Mouse (Mus musculus): ENCODE data around the gene Rasal2. TPM values are rescaled to one million over a fixed set of nuclear protein-coding genes. Genes with fewer than 3 reads are reported as not detected.

Gene Rasal2
- polyA plus RNA-seq, 1 experiment: 4.1 TPM

GRCm38 (mm10) chr1:157447142-157447541 lies 34.7 kb upstream of the Rasal2 start:
- no peak overlapping the region for H3K4me2 ChIP-seq (ENCODE audit: low read depth)
- H3K4me3 ChIP-seq: no peak overlapping the region
- H3K36me3 ChIP-seq (ENCODE audit: control insufficient read depth, insufficient read depth): no peaks in the 10 kb centered on the region
- no peak overlapping the region for H3ac ChIP-seq (ENCODE audit: control insufficient read depth, insufficient read length)
- TF ChIP-seq SRF (IDR thresholded peaks at IDR 0.05; ENCODE audit: control insufficient read depth, insufficient read length, low read depth) (no peak), POLR2A (IDR thresholded peaks at IDR 0.05; ENCODE audit: insufficient read length, low read depth) (no peak), USF1 (IDR thresholded peaks at IDR 0.05; ENCODE audit: low read depth) (no peak), TCF12 (IDR thresholded peaks at IDR 0.05; ENCODE audit: insufficient read depth, poor library complexity, severe bottlenecking) (no peak), TCF3 (IDR thresholded peaks at IDR 0.05; ENCODE audit: insufficient read length, low read depth) (no peak), E2F4 (IDR thresholded peaks at IDR 0.05; ENCODE audit: insufficient read depth) (no peak), REST (IDR thresholded peaks at IDR 0.05; ENCODE audit: insufficient read depth, insufficient read length) (no peak), MYOD1 (IDR thresholded peaks at IDR 0.05; ENCODE audit: control insufficient read depth in 1 of 3, insufficient read length in 2 of 3, low read depth in 2 of 3) (no peak), MYOG (IDR thresholded peaks at IDR 0.05; ENCODE audit: control insufficient read depth in 1 of 3, insufficient read depth in 1 of 3, insufficient read length in 2 of 3, low read depth in 2 of 3) (no peak), CEBPB (IDR thresholded peaks at IDR 0.05; ENCODE audit: insufficient read depth, poor library complexity, severe bottlenecking) (no peak)
- H3K27me3 ChIP-seq (ENCODE audit: control insufficient read depth, insufficient read depth, insufficient read length): no peaks in the 10 kb centered on the region
- no peaks in the 10 kb centered on the region for H3K79me2 ChIP-seq (ENCODE audit: control insufficient read depth, insufficient read depth)

GRCm38 (mm10) chr1:157446325-157446724 lies 33.9 kb upstream of the Rasal2 start:
- Histone ChIP-seq H3K4me3 (no peak overlapping the region), H3K27me3 (ENCODE audit: control insufficient read depth, insufficient read depth, insufficient read length) (no peaks in the 10 kb centered on the region), H3K36me3 (ENCODE audit: control insufficient read depth, insufficient read depth) (no peaks in the 10 kb centered on the region), H3ac (ENCODE audit: control insufficient read depth, insufficient read length) (no peak overlapping the region), H3K79me2 (ENCODE audit: control insufficient read depth, insufficient read depth) (no peaks in the 10 kb centered on the region), H3K4me2 (ENCODE audit: low read depth) (no peak overlapping the region)
- TF ChIP-seq MYOG (IDR thresholded peaks at IDR 0.05; ENCODE audit: control insufficient read depth in 1 of 3, insufficient read depth in 1 of 3, insufficient read length in 2 of 3, low read depth in 2 of 3) (no peak), MYOD1 (IDR thresholded peaks at IDR 0.05; ENCODE audit: control insufficient read depth in 1 of 3, insufficient read length in 2 of 3, low read depth in 2 of 3) (no peak), USF1 (IDR thresholded peaks at IDR 0.05; ENCODE audit: low read depth) (no peak), POLR2AphosphoS2 (IDR thresholded peaks at IDR 0.05; ENCODE audit: insufficient read length, low read depth) (no peak), CEBPB (IDR thresholded peaks at IDR 0.05; ENCODE audit: insufficient read depth, poor library complexity, severe bottlenecking) (no peak), TCF3 (IDR thresholded peaks at IDR 0.05; ENCODE audit: insufficient read length, low read depth) (no peak), POLR2A (IDR thresholded peaks at IDR 0.05; ENCODE audit: insufficient read length, low read depth) (no peak), MAX (IDR thresholded peaks at IDR 0.05; ENCODE audit: low read depth) (no peak), SRF (IDR thresholded peaks at IDR 0.05; ENCODE audit: control insufficient read depth, insufficient read length, low read depth) (no peak), E2F4 (IDR thresholded peaks at IDR 0.05; ENCODE audit: insufficient read depth) (no peak), TCF12 (IDR thresholded peaks at IDR 0.05; ENCODE audit: insufficient read depth, poor library complexity, severe bottlenecking) (no peak), REST (IDR thresholded peaks at IDR 0.05; ENCODE audit: insufficient read depth, insufficient read length) (no peak)

- Histone ChIP-seq H3K4me3 (no peak overlapping the region), H3ac (ENCODE audit: control insufficient read depth, insufficient read length) (no peak overlapping the region), H3K4me2 (ENCODE audit: low read depth) (no peak overlapping the region), H3K79me2 (ENCODE audit: control insufficient read depth, insufficient read depth) (no peaks in the 10 kb centered on the region), H3K36me3 (ENCODE audit: control insufficient read depth, insufficient read depth) (no peaks in the 10 kb centered on the region), H3K27me3 (ENCODE audit: control insufficient read depth, insufficient read depth, insufficient read length) (no peaks in the 10 kb centered on the region)
- no peak for TF ChIP-seq USF1 (IDR thresholded peaks at IDR 0.05; ENCODE audit: low read depth)
- no peak for TF ChIP-seq E2F4 (IDR thresholded peaks at IDR 0.05; ENCODE audit: insufficient read depth)
- no peak for TF ChIP-seq TCF3 (IDR thresholded peaks at IDR 0.05; ENCODE audit: insufficient read length, low read depth)
- no peak for TF ChIP-seq POLR2AphosphoS2 (IDR thresholded peaks at IDR 0.05; ENCODE audit: insufficient read length, low read depth)
- TF ChIP-seq MYOD1 (IDR thresholded peaks at IDR 0.05; ENCODE audit: control insufficient read depth in 1 of 3, insufficient read length in 2 of 3, low read depth in 2 of 3): no peak
- TF ChIP-seq POLR2A (IDR thresholded peaks at IDR 0.05; ENCODE audit: insufficient read length, low read depth): no peak
- TF ChIP-seq MAX (IDR thresholded peaks at IDR 0.05; ENCODE audit: low read depth): no peak
- no peak for TF ChIP-seq MYOG (IDR thresholded peaks at IDR 0.05; ENCODE audit: control insufficient read depth in 1 of 3, insufficient read depth in 1 of 3, insufficient read length in 2 of 3, low read depth in 2 of 3)
- TF ChIP-seq CEBPB (IDR thresholded peaks at IDR 0.05; ENCODE audit: insufficient read depth, poor library complexity, severe bottlenecking): no peak
- TF ChIP-seq SRF (IDR thresholded peaks at IDR 0.05; ENCODE audit: control insufficient read depth, insufficient read length, low read depth): no peak
- TF ChIP-seq REST (IDR thresholded peaks at IDR 0.05; ENCODE audit: insufficient read depth, insufficient read length): no peak
- TF ChIP-seq TCF12 (IDR thresholded peaks at IDR 0.05; ENCODE audit: insufficient read depth, poor library complexity, severe bottlenecking): no peak
Measured at GRCm38 (mm10) chr1:157445398-157445910, 33.1 kb upstream of the Rasal2 start.

GRCm38 (mm10) chr1:157444632-157445300 lies 32.4 kb upstream of the Rasal2 start:
- no peaks in the 10 kb centered on the region for H3K79me2 ChIP-seq (ENCODE audit: control insufficient read depth, insufficient read depth)
- H3K4me2 ChIP-seq (ENCODE audit: low read depth): no peak overlapping the region
- TF ChIP-seq TCF3 (IDR thresholded peaks at IDR 0.05; ENCODE audit: insufficient read length, low read depth): no peak
- TF ChIP-seq CEBPB (IDR thresholded peaks at IDR 0.05; ENCODE audit: insufficient read depth, poor library complexity, severe bottlenecking): no peak
- no peak for TF ChIP-seq REST (IDR thresholded peaks at IDR 0.05; ENCODE audit: insufficient read depth, insufficient read length)
- no peak for TF ChIP-seq TCF12 (IDR thresholded peaks at IDR 0.05; ENCODE audit: insufficient read depth, poor library complexity, severe bottlenecking)
- TF ChIP-seq MYOG (IDR thresholded peaks at IDR 0.05; ENCODE audit: control insufficient read depth in 1 of 3, insufficient read depth in 1 of 3, insufficient read length in 2 of 3, low read depth in 2 of 3): no peak
- H3K36me3 ChIP-seq (ENCODE audit: control insufficient read depth, insufficient read depth): no peaks in the 10 kb centered on the region
- H3K4me3 ChIP-seq: no peak overlapping the region
- H3K27me3 ChIP-seq (ENCODE audit: control insufficient read depth, insufficient read depth, insufficient read length): no peaks in the 10 kb centered on the region
- H3ac ChIP-seq (ENCODE audit: control insufficient read depth, insufficient read length): no peak overlapping the region

Data from myocyte (in vitro differentiated cells).